Mouse (Mus musculus): ENCODE results near the gene Dusp28.

DNA sequence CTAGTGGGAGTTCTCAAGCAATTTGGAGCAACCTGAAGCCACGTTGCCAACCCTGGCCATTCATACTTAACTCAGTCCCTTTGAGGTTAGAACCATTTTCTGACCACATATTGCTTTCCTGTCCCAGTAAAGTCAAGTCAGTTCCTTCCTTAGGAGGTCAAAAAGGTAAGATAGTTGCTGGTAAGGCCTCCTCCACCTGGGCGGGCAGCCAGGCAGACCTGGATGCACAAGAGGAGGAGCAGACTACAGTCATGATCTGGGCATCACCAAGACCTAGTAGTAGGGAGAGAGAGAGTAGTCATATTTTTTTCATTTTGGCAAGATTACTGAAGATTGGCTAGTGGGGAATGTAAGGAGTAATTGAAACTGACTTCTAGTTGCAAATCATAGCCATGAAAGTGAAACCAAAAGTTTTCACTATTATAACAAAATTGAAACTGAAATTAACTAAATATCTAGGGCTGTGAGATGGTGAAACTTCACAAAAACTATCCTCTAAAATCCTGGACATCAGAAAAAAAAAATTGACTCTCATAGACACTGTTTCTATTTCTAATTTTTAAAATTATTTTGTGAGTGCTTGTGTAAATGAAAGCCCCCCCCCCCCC lies 974 bp upstream of the Dusp28 start:
- TF ChIP-seq GATA1 (IDR thresholded peaks at IDR 0.05; ENCODE audit: borderline replicate concordance, low read length): no peak
- no peak for TF ChIP-seq FLI1 (IDR thresholded peaks at IDR 0.05; ENCODE audit: low read length)

All from megakaryocyte, embryonic 14.5 days (primary cell).